Mouse (Mus musculus): ENCODE measurements around the gene Ntn5. TPM values are rescaled to one million over a fixed set of nuclear protein-coding genes. Genes with fewer than 3 reads are reported as not detected.

Gene Ntn5
- polyA plus RNA-seq, 1 experiment from 2014 or later = 0.30 TPM

DNA sequence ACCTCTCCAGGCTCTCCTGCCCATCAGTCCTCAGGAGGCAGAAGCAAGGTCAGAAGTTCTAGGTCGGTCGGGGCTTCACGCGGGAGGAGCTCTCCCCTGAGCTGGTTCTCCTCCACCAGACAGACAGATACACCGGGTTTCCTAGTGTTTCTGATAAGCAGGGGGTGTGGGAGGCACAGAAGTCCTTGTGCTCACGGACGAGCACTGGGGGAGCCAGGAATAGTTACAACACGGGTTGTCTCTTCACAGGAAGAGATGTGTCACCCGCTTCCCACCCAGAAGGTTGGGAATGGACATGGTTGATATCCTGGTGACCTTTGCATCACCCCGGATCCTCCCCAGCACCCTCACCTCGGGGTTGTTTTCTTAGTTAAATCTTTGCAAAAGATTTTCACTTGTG lies 6.0 kb downstream of the Ntn5 start:
- H3K4me2 ChIP-seq = no peak overlapping the region
- no peaks in the 10 kb centered on the region for H3K9me3 ChIP-seq (ENCODE audit: low read depth, low read length)
- no peak for TF ChIP-seq CTCF (IDR thresholded peaks at IDR 0.05; ENCODE audit: low read depth)
- no peaks in the 10 kb centered on the region for H3K27me3 ChIP-seq (ENCODE audit: insufficient read depth, low read length)
- ATAC-seq (ENCODE audit: insufficient read depth) (no peak), DNase-seq (no peak)
- no peaks in the 10 kb centered on the region for H3K4me1 ChIP-seq (ENCODE audit: insufficient read depth)
- no peak overlapping the region for H3K27ac ChIP-seq (ENCODE audit: low read depth)
- H3K9ac ChIP-seq = no peak overlapping the region
- WGBS = 53% methylated on average over 11 of the region's 11 CpGs
- no peak overlapping the region for H3K4me3 ChIP-seq (ENCODE audit: low read depth, low read length)
- no peaks in the 10 kb centered on the region for H3K36me3 ChIP-seq (ENCODE audit: insufficient read depth)

DNA sequence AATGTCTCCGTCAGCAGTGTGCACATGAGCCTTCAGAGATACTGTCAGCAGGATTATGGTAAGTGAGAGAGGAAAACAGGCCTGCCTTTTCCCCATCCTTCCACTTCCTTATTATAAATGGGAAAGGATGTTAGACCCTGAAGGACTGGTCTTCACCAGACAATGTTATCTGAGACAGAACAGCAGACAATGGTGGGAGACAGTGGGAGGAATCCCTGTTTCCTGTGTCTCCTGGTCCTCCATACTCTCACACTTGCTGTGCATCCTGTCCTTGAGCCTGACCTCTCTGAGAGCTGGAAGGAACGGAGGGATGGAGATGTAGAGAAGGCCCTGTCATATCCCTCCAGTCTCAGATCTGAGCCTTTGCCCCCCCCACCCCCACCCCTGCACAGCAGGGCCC lies 8.5 kb downstream of the Ntn5 start:
- no peaks in the 10 kb centered on the region for H3K27me3 ChIP-seq (ENCODE audit: insufficient read depth, low read length)
- H3K4me2 ChIP-seq = no peak overlapping the region
- no peaks in the 10 kb centered on the region for H3K36me3 ChIP-seq (ENCODE audit: insufficient read depth)
- no peaks in the 10 kb centered on the region for H3K9me3 ChIP-seq (ENCODE audit: low read depth, low read length)
- 63% methylated on average over 2 of the region's 2 CpGs for WGBS
- H3K4me3 ChIP-seq (ENCODE audit: low read depth, low read length) = no peak overlapping the region
- TF ChIP-seq CTCF (IDR thresholded peaks at IDR 0.05; ENCODE audit: low read depth) = no peak
- no peak overlapping the region for H3K9ac ChIP-seq
- DNase-seq (no peak), ATAC-seq (ENCODE audit: insufficient read depth) (no peak)
- no peaks in the 10 kb centered on the region for H3K4me1 ChIP-seq (ENCODE audit: insufficient read depth)
- H3K27ac ChIP-seq (ENCODE audit: low read depth) = no peak overlapping the region

GRCm38 (mm10) chr7:45693921-45694591 lies 10.2 kb downstream of the Ntn5 start, which contains the start of gene Sec1:
Sec1 (minus strand) TSS chr7:45694402.
- TF ChIP-seq CTCF (IDR thresholded peaks at IDR 0.05; ENCODE audit: low read depth) = no peak
- no peak within 1 kb of the TSS for H3K27ac ChIP-seq (ENCODE audit: low read depth)
- no peak within 1 kb of the TSS for H3K9ac ChIP-seq
- peaks cover 8% of the 10 kb centered on the region for H3K27me3 ChIP-seq (ENCODE audit: insufficient read depth, low read length)
- H3K4me2 ChIP-seq = no peak within 1 kb of the TSS
- no peaks in the 10 kb centered on the region for H3K4me1 ChIP-seq (ENCODE audit: insufficient read depth)
- DNase-seq (no peak), ATAC-seq (ENCODE audit: insufficient read depth) (no peak; the same call in 1 of the 2 replicates)
- WGBS = 86% methylated on average over 50 of the region's 50 CpGs
- no peaks in the 10 kb centered on the region for H3K9me3 ChIP-seq (ENCODE audit: low read depth, low read length)
- H3K36me3 ChIP-seq (ENCODE audit: insufficient read depth) = no peaks in the 10 kb centered on the region
- H3K4me3 ChIP-seq (ENCODE audit: low read depth, low read length) = no peak within 1 kb of the TSS

DNA sequence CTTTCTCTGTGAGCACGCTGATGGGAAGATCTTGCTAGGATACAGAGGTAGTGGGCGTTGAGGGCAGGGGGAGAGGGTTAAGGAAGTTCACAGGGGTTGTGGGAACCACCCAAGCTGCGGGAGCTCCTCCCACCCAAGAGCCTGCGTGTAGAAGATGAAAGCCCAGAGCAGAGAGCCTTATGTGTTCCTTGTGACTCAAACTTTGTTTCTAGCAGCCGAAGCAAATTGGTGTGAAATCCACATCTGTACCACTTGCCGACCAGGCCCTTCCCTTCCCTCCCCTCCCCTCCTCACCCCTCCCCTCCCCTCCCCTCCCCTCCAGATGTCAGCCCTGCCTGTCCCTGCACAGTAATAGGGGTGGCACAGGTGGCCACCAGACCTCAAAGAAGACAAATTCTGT lies 11.3 kb downstream of the Ntn5 start:
- no peak overlapping the region for H3K4me3 ChIP-seq (ENCODE audit: low read depth, low read length)
- ATAC-seq (ENCODE audit: insufficient read depth) = no peak
- no peaks in the 10 kb centered on the region for H3K9me3 ChIP-seq (ENCODE audit: low read depth, low read length)
- no peak for DNase-seq
- peaks cover 18% of the 10 kb centered on the region for H3K27me3 ChIP-seq (ENCODE audit: insufficient read depth, low read length)
- WGBS = 19% methylated on average over 6 of the region's 6 CpGs
- H3K27ac ChIP-seq (ENCODE audit: low read depth) = no peak overlapping the region
- H3K36me3 ChIP-seq (ENCODE audit: insufficient read depth) = no peaks in the 10 kb centered on the region
- no peak overlapping the region for H3K9ac ChIP-seq
- H3K4me1 ChIP-seq (ENCODE audit: insufficient read depth) = no peaks in the 10 kb centered on the region
- no peak for TF ChIP-seq CTCF (IDR thresholded peaks at IDR 0.05; ENCODE audit: low read depth)
- H3K4me2 ChIP-seq = no peak overlapping the region

- Histone ChIP-seq H3K9me3 (ENCODE audit: low read depth, low read length) (no peaks in the 10 kb centered on the region), H3K36me3 (ENCODE audit: insufficient read depth) (no peaks in the 10 kb centered on the region), H3K4me1 (ENCODE audit: insufficient read depth) (peaks cover 3% of the 10 kb centered on the region; the same call in 1 of the 2 replicates), H3K4me2 (no peak overlapping the region), H3K27ac (ENCODE audit: low read depth) (no peak overlapping the region), H3K27me3 (ENCODE audit: insufficient read depth, low read length) (peaks cover 25% of the 10 kb centered on the region), H3K4me3 (ENCODE audit: low read depth, low read length) (no peak overlapping the region), H3K9ac (no peak overlapping the region)
- no peak for DNase-seq
- ATAC-seq (ENCODE audit: insufficient read depth) = no peak
- WGBS = 80% methylated on average over 5 of the region's 7 CpGs
- TF ChIP-seq CTCF (IDR thresholded peaks at IDR 0.05; ENCODE audit: low read depth) = no peak
Measured at GRCm38 (mm10) chr7:45697894-45698293, 14.1 kb downstream of the Ntn5 start.

DNA sequence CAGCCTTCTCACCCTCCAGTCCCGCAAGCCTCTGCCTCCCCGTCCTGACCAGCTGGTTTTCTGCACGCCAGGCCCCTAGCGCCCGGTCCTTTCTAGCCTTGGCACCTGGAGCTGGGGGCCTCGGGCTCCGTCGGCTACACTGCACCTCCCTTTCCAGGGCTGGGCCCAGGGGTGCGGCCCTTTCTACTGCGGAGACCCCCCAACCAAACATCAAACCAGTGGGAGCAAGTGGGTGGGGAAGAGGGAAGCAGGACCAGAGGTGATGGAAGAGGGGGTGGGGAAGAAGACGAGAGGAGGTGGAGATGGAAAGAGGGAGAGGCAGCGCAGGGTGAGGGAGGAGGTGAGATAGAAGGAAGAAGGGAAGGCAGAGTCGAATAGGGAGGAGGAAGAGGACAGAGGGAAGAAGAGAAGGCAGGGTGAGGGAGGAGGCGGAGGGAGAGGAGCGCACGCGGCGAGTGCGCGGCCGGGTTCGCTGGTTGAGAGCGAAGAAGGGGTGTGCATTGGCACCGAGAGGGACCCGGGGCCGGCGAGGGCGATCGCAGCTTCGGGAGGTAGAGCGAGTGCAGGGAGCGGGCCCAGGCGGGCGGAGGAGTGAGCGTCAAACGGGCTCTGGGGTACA lies 15.8 kb downstream of the Ntn5 start, which contains the start of gene Car11:
Car11 (plus strand) TSS at position 321 of the 619 bp plus-strand sequence.
- no peaks in the 10 kb centered on the region for H3K9me3 ChIP-seq (ENCODE audit: low read depth, low read length)
- peaks cover 25% of the 10 kb centered on the region for H3K27me3 ChIP-seq (ENCODE audit: insufficient read depth, low read length)
- H3K27ac ChIP-seq (ENCODE audit: low read depth) = no peak within 1 kb of the TSS
- peak within 1 kb of the TSS; percentile 69 for H3K4me2 ChIP-seq
- no peaks in the 10 kb centered on the region for H3K36me3 ChIP-seq (ENCODE audit: insufficient read depth)
- peaks cover 3% of the 10 kb centered on the region; the same call in 1 of the 2 replicates for H3K4me1 ChIP-seq (ENCODE audit: insufficient read depth)
- peak within 1 kb of the TSS; percentile 38; the same call in 1 of the 2 replicates for H3K9ac ChIP-seq
- no peak for DNase-seq
- ATAC-seq (ENCODE audit: insufficient read depth) = no peak
- 2% methylated on average over 36 of the region's 36 CpGs for WGBS
- TF ChIP-seq CTCF (IDR thresholded peaks at IDR 0.05; ENCODE audit: low read depth) = no peak
- peak within 1 kb of the TSS; percentile 38 for H3K4me3 ChIP-seq (ENCODE audit: low read depth, low read length)

DNA sequence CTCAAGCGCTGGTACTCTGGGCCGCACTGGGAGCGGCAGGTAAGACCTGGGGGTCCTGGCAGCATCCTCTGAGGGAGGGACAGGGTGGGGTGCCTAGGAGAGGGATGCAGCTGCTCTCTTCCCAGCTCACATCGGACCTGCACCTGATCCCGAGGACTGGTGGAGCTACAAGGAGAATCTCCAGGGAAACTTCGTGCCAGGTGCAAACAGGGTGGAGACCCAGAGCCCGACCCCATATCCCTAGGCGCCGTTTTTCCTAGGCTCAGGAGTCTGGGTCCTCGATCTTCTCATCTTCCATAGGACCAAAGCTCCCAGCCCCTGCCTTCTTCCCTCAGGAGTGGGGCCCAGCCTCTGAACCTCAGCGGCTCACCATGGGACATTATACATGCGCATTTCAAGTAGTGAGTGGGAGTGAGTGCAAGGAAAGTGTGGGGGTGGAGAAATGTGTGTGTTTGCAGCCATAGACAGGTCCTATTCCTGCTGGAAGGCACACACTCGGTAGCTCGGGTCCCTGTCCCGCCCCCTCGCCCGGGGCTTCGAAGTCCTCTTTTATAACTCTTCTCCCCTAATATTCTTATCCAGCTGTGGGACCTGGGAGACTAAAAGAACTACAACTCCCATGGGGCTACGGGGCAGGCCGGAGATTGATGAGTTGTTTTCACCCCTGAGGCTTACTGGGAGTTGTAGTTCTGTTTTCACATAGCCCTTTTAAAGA lies 16.6 kb downstream of the Ntn5 start:
- peak; percentile 18; the same call in 1 of the 2 replicates for ATAC-seq (ENCODE audit: insufficient read depth)
- H3K4me3 ChIP-seq (ENCODE audit: low read depth, low read length) = peak overlapping the region; percentile 38
- H3K27ac ChIP-seq (ENCODE audit: low read depth) = no peak overlapping the region
- H3K4me2 ChIP-seq = peak overlapping the region; percentile 69
- H3K36me3 ChIP-seq (ENCODE audit: insufficient read depth) = no peaks in the 10 kb centered on the region
- H3K9ac ChIP-seq = peak overlapping the region; percentile 21; the same call in 1 of the 2 replicates
- H3K27me3 ChIP-seq (ENCODE audit: insufficient read depth, low read length) = peaks cover 25% of the 10 kb centered on the region
- no peaks in the 10 kb centered on the region for H3K9me3 ChIP-seq (ENCODE audit: low read depth, low read length)
- H3K4me1 ChIP-seq (ENCODE audit: insufficient read depth) = peaks cover 4% of the 10 kb centered on the region
- 2% methylated on average over 20 of the region's 20 CpGs for WGBS
- DNase-seq = peak; percentile 88
- no peak for TF ChIP-seq CTCF (IDR thresholded peaks at IDR 0.05; ENCODE audit: low read depth)
